Mouse (Mus musculus) heart, postnatal 0 days (tissue): Measurements from ENCODE around the gene Hilpda.

ENCODE experiments used
- CTCF ChIP-seq: IDR thresholded peaks from 2 replicates; pipeline ENCODE4 v1.5.1; 2016; ENCODE audit warnings: antibody characterized with exemption, control low read depth, low read depth
- EP300 ChIP-seq: IDR thresholded peaks from 2 replicates; pipeline ENCODE4 v1.6.1; 2016; ENCODE audit warnings: antibody characterized with exemption, low read depth

- TF ChIP-seq CTCF (no peak), EP300 (no peak)
Measured at GRCm38 (mm10) chr6:29280671-29281070, 8.4 kb downstream of the Hilpda start.
